Mouse (Mus musculus) layer of hippocampus, postnatal 36 days (tissue): ENCODE measurements at regions not wholly inside any gene's neighbourhood (a gene's known extent, or its start where the extent isn't known, plus 50 kb on each side); places are given as distances from the start of the nearest gene placed in this dataset.
A peak's percentile ranks its signal among the peaks of the same experiment; 100 is the strongest.

Experiments used
- DNase-seq, 2 experiments: peaks; one replicate each; pipeline ENCODE4 v3.0.0; 2022

GRCm38 (mm10) chr16:71004211-71004610 is 690.5 kb downstream of the Gbe1 start:
- no peak for DNase-seq

DNA sequence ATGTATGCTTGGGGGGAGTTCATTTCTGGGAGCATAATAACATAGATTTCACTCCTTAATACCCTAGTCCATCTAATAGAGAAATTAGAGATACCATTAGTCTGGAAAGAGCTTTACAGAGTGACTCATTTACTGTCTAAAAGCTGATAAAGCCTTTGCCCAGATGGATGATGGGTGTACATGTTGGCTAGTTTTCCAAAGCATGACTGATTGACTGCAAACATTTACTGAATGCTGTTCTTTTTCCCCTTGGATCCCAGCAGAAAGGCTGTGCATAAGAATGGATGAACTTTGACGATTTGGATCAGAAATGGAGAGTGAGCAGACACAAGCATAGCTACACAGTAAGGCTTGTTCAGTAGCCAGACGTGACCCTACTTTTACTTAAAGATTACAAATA is 729.6 kb downstream of the Gbe1 start:
- peak in 1 of 2 experiments; percentile 5 for DNase-seq

DNA sequence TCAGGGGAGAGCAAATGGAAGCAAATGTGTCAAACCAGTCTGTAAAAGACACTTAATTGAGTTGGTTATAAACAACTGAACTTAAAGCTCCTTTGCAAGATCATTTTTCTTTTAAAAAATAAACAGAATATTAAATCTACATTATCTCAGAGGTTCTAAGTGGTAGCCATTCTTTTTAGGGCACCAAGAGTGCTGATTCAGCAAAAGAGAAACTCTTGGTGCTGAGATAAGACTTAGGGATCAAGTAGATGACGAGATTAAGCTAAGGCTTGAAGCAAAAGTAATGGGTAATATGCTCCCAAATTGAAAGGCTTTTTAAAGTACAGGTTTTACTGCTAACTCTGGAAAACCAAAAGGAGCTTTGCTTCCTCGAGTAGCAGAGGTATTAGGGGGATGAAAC is 740.5 kb downstream of the Gbe1 start:
- DNase-seq, result no peak

DNA sequence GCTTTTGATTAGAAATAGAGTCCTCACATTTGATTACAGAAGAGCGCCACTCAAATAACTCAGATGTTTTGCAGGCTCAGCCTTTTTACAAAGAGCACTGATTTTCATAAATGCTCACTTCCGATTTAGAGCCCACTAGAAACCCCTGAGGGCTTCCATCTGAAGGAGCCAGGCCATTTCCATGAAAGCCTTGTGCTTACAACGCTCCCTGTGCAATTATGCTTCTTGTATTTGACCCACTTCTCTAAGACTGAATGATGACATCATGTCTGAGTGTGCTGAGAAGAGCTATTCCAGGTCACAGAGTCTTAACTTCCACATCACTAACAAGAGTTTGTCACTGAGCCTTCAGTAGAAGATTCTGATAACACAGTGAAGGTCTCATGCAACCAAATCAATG is 749.0 kb downstream of the Gbe1 start:
- no peak for DNase-seq

DNA sequence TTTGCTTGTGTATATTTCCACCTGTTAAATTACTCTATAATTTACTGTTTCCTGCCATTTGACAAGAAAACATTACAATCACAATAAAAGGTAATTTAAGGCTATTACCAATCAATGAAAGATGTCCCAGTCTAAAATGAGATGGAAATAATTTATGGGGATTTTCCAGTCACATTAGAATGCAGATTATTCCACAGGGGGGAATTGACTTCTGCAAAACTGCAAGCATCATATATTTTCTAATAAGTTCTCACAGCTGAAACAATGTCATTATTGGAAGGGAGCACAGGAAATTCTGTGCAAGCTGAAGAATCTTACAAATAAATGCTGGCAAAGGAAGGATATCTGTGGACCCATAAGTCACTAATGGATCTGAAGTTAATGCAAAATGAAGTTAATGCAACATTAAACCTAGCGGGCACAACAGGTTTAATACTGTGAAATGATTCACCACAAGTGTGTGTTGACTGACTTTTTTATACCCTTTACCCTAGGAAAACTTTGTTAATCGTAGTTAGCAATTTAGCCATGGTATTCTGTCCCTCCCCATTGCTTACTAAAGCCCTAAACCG is 749.7 kb downstream of the Gbe1 start:
- DNase-seq, result no peak

- no peak for DNase-seq
Measured at GRCm38 (mm10) chr16:71070186-71070585, 756.4 kb downstream of the Gbe1 start.

DNA sequence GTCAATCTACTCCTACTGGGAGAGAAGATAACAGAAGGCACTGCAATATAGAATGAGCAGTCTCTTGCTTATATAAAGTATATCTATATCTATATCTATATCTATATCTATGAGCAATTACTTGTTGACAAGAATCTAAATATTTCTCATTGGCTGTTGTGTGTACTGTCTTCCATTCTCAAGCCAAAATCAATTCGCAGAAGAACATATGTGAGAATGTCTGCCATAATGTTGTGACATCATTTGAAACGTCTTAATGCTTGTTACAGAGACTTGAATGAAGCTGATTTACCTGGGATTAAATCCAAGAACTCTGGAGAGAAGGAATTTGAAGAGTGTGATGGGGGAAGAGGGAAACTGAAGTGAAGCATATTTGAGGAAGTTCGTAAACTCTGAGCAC is 789.1 kb downstream of the Gbe1 start:
- DNase-seq, result no peak

GRCm38 (mm10) chr16:71108979-71109378 is 795.2 kb downstream of the Gbe1 start:
- no peak for DNase-seq

- no peak for DNase-seq
Measured at GRCm38 (mm10) chr16:71114301-71114700, 800.6 kb downstream of the Gbe1 start.

DNA sequence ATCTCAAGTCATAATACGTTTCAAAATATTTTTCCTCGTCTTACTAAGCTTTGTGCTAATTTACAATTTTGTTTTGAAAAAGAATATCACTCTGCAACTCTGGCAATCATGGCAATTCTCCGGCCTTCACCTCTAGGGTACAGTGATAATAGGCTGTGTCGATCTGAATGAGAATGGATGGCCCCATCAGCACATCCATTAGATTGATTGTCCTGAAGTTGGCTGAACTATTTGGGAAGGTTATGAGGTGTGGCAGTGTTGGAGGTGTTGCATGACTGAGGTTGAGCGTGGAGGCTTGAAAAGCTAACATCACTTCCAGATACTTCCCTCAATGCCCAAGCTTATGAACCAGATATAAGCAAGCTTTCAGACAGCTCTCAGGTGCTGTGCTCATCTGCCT is 807.0 kb downstream of the Gbe1 start:
- DNase-seq, result no peak

DNA sequence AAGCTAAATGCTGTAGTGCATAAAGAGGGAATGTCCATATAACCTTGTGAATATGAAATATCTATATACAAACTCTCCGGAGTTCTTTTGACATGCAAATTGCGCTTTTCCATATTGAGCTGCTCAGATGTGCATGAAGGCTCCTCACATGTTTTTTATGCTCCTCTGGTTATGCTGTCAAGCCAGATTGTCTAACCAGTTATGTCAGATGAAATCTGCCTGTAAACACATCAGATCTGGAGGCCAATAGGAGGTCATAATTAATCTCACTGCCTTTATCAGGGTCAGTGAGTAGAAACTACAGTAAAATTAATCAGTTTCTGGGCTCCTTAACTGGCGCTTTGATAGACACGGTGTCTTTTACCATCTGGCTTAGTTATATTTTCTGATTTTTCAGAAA is 809.9 kb downstream of the Gbe1 start:
- DNase-seq, result no peak

- DNase-seq, result no peak
Measured at GRCm38 (mm10) chr16:71132826-71133225, 819.1 kb downstream of the Gbe1 start.

- DNase-seq, result no peak
Measured at GRCm38 (mm10) chr16:71138668-71139067, 824.9 kb downstream of the Gbe1 start.
